ENCODE assay signal across 7 mouse cellular contexts in genomic region chr9:62368256-62368905, GRCm38 (mm10). TPM values are rescaled to one million over a fixed set of nuclear protein-coding genes. Genes with fewer than 3 reads are reported as not detected.
DNase-seq lines count a peak whose midpoint lies in the region; ATAC-seq and TF ChIP-seq lines count a peak whose summit lies in the region.

No protein-coding gene starts in this region.

- TF ChIP-seq CTCF in liver, adult 2 months (IDR thresholded peaks at IDR 0.05; ENCODE audit: low read depth, low read length), result peak; percentile 24

- 27% methylated on average over 6 of the region's 6 CpGs for WGBS in liver, adult 2 months
- WGBS in embryonic facial prominence, embryonic 12.5 days, result 82% methylated on average over 6 of the region's 6 CpGs
- 83% methylated on average over 6 of the region's 6 CpGs for WGBS in hindbrain, embryonic 16.5 days

- H3K9ac ChIP-seq in liver, adult 2 months (ENCODE audit: low read depth, low read length), result peak overlapping the region; percentile 32
- H3K9ac ChIP-seq in embryonic facial prominence, embryonic 12.5 days, result no peak overlapping the region
- H3K9ac ChIP-seq in hindbrain, embryonic 16.5 days (ENCODE audit: low read depth, low read length), result no peak overlapping the region

- H3K4me1 ChIP-seq in liver, adult 2 months (ENCODE audit: control insufficient read depth, insufficient read depth, low read length), result peaks cover 52% of the 10 kb centered on the region
- peaks cover 65% of the 10 kb centered on the region for H3K4me1 ChIP-seq in embryonic facial prominence, embryonic 12.5 days
- H3K4me1 ChIP-seq in hindbrain, embryonic 16.5 days (ENCODE audit: control insufficient read depth, insufficient read depth, low read depth, low read length), result peaks cover 48% of the 10 kb centered on the region

- no peaks in the 10 kb centered on the region for H3K36me3 ChIP-seq in liver, adult 2 months (ENCODE audit: control insufficient read depth, insufficient read depth, low read length)
- H3K36me3 ChIP-seq in embryonic facial prominence, embryonic 12.5 days, result peaks cover 13% of the 10 kb centered on the region
- H3K36me3 ChIP-seq in hindbrain, embryonic 16.5 days (ENCODE audit: control insufficient read depth, insufficient read depth, low read length), result no peaks in the 10 kb centered on the region

- no peak for DNase-seq in liver, adult 2 months (ENCODE audit: extremely low read depth, low read depth, low spot score)
- DNase-seq in liver, result no peak
- peak; percentile 74 for DNase-seq in lung, postnatal 36 days
- DNase-seq in retina, postnatal 1 day, result no peak
- DNase-seq in B cell, adult 2 months, result no peak

- no peak overlapping the region for H3K4me3 ChIP-seq in liver, adult 2 months (ENCODE audit: insufficient read depth, low read depth, low read length)
- H3K4me3 ChIP-seq in embryonic facial prominence, embryonic 12.5 days, result no peak overlapping the region
- no peak overlapping the region for H3K4me3 ChIP-seq in hindbrain, embryonic 16.5 days (ENCODE audit: low read length)

- peak overlapping the region; percentile 73 for H3K27ac ChIP-seq in liver, adult 2 months (replicated peaks; ENCODE audit: insufficient read depth, low read depth, low read length)
- peak overlapping the region; percentile 52; the same call in 1 of the 2 replicates for H3K27ac ChIP-seq in embryonic facial prominence, embryonic 12.5 days
- peak overlapping the region; percentile 31; the same call in 1 of the 2 replicates for H3K27ac ChIP-seq in hindbrain, embryonic 16.5 days (ENCODE audit: low read depth, low read length)

- ATAC-seq in embryonic facial prominence, embryonic 12.5 days (ENCODE audit: insufficient number of reproducible peaks, insufficient read depth, low FRiP score, low TSS enrichment), result no peak
- ATAC-seq in hindbrain, embryonic 16.5 days, result no peak

- H3K79me2 ChIP-seq in liver, adult 2 months (ENCODE audit: control insufficient read depth, insufficient read depth, low read length), result peaks cover 36% of the 10 kb centered on the region

- no peaks in the 10 kb centered on the region for H3K27me3 ChIP-seq in liver, adult 2 months (ENCODE audit: control insufficient read depth, insufficient read depth, low read length)
- H3K27me3 ChIP-seq in embryonic facial prominence, embryonic 12.5 days, result no peaks in the 10 kb centered on the region
- no peaks in the 10 kb centered on the region for H3K27me3 ChIP-seq in hindbrain, embryonic 16.5 days (replicated peaks; ENCODE audit: control insufficient read depth, insufficient read depth, low read length)

- no peak overlapping the region for H3K4me2 ChIP-seq in embryonic facial prominence, embryonic 12.5 days (replicated peaks)
- peak overlapping the region; percentile 8; the same call in 1 of the 2 replicates for H3K4me2 ChIP-seq in hindbrain, embryonic 16.5 days (ENCODE audit: low read length)

- no peak for TF ChIP-seq POLR2A in liver, adult 2 months (IDR thresholded peaks at IDR 0.05; ENCODE audit: extremely low read depth, insufficient read depth, low read length)

- H3K9me3 ChIP-seq in embryonic facial prominence, embryonic 12.5 days, result no peaks in the 10 kb centered on the region
- no peaks in the 10 kb centered on the region for H3K9me3 ChIP-seq in hindbrain, embryonic 16.5 days (ENCODE audit: control insufficient read depth, low read length)

RNA-seq across cellular contexts. Expression of gene Anp32a, which starts 27.3 kb away (rescaled TPM):
- total RNA-seq in liver, adult 2 months (2014; rRNA removed), result 78.8 and 96.2 TPM in 2 replicates
- 27.3 and 32.2 TPM in 2 replicates for polyA plus RNA-seq in liver, adult 2 months (2012; rRNA removed)
- polyA plus RNA-seq in embryonic facial prominence, embryonic 12.5 days (2016; fragmentation: Nextera tagmentation; extraction: Ambion mirVana), result 208 and 235 TPM in 2 replicates
- 115 and 156 TPM in 2 replicates for polyA plus RNA-seq in hindbrain, embryonic 16.5 days (2015; fragmentation: Nextera tagmentation; extraction: Ambion mirVana)
